Mouse (Mus musculus) right cerebral cortex, postnatal 4 days (tissue): ENCODE data around the gene Bach1.

Experiments used
- DNase-seq: peaks from one replicate; pipeline ENCODE4 v3.0.0-alpha.2; 2022

Bach1 gene

DNA sequence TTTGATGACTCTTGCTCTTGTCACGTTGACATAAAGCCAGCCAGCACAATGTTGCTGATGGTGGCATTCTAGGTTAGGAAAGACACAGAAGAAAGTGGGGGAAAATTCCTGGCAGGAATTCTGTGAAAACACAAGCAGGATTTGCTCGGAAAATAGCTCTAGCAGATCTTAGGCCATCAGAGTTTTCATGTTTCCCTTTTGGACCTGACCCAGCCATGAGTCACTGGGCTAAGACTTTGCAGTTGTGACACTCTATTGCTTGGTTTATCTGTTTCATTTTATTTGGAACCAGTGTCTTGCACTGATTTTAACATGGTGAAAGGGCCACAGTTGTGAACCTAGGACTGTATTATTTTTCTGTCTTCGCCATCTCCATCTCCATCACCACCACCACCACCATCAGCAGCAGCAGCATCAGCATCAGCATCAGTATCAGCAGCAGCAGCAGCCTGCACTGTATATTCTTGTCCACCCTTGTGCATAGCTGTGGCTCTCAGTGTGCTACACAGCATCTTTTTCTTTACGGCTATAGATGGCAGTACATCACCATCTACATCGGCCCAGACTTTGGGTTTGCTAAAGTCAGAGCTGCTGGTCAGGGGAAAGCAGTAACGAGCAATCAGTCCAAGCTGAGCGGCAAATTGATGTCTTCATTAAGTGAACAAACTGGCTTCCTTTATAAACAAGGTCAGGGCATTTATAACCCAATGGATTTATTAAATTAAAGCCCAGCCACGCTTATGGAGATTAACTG is 46.6 kb downstream of the Bach1 start:
- no peak for DNase-seq

DNA sequence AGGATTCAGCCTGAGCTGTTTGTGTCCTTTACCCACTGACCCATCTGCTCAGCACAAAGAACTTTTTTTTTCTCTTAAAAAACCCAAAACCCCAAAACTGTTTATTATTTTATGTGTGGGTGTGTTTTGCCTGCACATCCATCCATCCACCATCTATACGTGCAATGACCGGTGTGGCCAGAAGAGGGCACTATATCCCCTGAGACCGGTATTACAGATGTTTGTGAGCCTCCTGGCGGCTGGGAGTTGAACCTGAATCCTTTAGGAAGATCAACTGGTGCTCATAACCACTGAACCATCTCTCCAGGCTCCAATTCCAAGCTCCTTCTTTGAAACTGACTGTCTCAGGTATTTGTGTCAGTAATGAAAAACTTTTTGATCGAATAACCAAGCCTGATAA is 48.0 kb downstream of the Bach1 start:
- DNase-seq = peak; percentile 62

GRCm38 (mm10) chr16:87751243-87751642 is 52.5 kb downstream of the Bach1 start:
- DNase-seq = no peak

DNA sequence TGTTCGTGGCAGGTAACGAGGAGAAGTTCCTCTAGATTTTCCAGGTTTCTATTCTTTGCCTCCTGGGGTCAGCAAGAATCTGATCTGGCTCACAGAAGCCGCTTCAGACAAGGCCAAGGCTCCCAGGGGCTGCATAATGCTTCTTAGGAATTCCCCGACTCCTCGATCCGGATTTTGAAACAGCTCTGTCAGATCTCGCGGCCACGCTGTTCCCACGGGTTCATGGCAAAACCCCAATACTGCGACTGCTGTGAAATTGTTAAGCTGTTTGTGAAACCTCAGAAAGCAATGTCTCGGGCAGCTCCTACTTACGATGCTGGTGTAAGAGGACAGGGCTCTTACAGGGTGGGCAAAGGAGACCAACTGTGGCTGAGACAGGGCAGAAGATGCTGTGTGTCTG is 53.7 kb downstream of the Bach1 start:
- no peak for DNase-seq

GRCm38 (mm10) chr16:87754858-87755257 is 56.1 kb downstream of the Bach1 start:
- peak; percentile 41 for DNase-seq

DNA sequence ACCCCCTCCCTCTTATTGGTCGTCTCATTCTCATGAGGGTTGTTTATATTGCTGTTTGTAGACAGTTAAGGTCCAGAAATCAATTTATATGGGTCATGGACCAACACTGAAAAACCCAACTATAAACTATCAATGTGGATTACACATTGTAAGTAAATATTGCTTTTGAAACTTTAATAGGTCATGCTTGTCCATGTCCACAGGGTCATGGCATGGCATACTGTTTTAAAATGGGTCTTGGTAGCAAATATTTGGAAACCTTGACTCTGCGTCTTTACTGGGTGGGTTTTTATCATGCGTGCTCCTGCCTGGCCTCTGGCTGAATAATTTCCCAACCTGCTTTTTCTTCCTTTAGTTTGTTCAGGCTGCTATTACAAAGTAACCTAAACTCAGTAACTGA is 57.2 kb downstream of the Bach1 start:
- no peak for DNase-seq

DNA sequence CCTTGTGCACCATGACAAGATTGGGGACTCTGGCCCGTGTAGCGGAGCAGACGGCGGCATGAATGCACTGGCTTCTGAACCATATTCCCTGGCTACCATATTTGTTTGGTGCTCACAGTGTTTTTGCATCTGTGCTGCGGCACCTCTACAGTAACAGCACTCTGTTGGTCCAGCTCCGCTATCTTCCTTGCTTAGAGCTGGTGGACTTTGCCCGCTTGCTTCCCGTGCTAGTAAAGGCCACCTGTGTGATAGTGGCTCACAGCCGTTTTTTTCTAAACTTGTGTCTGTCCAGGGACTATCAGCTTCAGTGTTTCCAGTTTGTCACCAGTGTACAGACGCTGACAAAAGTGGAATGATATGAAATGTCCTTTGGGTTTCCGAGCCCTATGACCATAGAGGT is 59.3 kb downstream of the Bach1 start:
- DNase-seq = no peak

DNA sequence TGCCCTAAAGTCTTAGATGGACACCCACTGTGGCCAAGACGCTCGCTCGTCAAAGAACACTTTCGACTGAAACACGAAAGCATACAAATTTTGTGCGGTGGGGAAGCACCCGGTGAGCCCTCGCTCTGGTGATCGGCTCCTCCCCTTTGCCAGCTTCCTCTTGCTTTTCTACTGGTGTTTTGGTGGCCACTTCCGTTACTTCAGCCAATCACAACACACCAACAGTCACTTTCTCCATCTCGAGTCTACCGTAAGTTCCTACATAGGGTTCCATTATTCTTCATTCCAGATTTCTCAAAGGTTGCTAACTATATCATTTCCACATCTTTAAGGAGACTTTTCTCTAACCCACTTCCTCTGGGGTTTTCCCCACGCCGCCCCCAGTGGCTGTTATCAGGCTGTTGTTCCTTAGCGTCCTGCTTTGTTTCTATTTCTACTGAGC is 65.9 kb downstream of the Bach1 start:
- DNase-seq = no peak

DNA sequence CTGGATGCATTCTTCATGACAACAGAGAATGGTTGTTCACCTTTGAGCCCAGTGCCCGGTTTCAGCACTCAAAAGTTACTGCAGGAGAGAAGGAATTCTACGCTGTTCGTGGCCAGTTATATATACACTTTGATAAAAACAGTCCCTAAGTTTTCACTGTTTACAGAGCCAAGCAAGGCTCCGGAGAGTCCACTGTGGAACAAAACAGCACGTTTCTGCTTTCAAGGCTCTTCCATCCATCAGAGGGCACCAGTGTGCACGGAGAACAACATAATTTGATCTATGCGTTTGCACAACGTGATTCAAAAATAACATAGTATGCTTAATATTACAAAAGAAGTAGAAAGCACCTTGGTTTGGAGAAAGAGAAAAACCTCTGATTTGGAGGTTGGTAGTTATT is 67.2 kb downstream of the Bach1 start:
- no peak for DNase-seq

- DNase-seq = no peak
Measured at GRCm38 (mm10) chr16:87770576-87770975, 71.8 kb downstream of the Bach1 start.

DNA sequence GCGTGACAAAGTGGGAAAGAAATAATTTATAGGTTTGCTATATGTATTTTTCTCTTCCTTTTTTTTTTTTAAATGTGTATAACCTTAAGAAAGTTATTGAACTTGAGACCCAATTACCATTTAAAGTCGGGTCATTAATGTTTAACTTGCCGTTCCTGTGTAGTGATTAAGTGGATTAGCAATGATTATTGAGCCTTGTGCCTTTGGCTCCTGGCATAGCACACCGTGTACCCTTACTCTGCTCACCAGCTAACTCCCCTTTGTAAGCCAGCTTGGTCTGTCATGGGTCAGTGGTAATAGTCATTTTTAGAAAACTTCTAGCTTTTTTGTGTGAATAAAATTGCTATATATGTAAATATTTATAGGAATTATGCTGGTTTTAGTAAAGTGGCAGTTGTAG is 73.2 kb downstream of the Bach1 start:
- DNase-seq = no peak

- DNase-seq = no peak
Measured at GRCm38 (mm10) chr16:87774398-87774797, 75.7 kb downstream of the Bach1 start.

DNA sequence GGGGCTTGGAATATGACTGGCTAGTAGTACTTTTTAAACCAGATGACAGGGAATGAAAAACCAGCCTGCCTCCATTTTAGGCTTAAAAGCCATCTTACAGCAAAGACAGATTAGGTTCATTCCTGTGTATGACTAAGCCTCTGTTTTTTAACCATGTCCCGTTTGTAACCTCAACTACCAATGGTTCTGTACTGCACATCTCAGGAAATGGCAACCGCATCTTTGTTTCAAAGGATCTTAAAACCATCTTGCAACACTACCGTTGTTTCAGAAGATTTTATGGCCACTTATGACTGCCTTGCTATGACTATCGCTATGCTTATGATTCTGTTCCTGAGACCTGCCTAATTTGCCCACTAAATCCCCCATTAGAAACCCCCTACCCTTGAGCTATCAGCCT is 78.6 kb downstream of the Bach1 start:
- no peak for DNase-seq

DNA sequence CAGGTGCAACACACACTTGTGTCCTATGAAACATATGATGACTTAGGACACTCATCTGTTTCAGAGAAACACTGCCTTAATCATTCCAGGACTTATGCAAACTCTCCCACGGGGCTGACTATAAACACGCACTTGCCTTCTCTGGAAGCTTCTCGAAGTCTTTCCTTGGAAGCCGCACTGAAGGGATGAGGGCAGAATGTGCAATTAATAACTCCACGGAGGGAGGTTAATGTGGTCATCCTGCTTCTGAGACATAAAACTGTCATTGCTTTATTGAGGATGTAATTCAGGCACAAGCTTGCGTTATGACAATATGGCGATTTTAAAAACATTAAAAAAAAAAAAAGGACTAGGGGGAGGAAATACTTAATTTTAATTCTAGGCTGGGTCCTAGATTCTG is 82.9 kb downstream of the Bach1 start:
- no peak for DNase-seq
